Mouse (Mus musculus) cerebellum, adult 9-11 months (tissue): ENCODE measurements around the gene Srp54c.
"Not testable (repeated sequence)": the region's sequence is repeated elsewhere in the genome, so short reads cannot be mapped to it uniquely, and the experiment has no call there.

Experiments
- DNase-seq: peaks from one replicate; pipeline ENCODE4 v3.0.0; 2022

The Srp54c gene

DNA sequence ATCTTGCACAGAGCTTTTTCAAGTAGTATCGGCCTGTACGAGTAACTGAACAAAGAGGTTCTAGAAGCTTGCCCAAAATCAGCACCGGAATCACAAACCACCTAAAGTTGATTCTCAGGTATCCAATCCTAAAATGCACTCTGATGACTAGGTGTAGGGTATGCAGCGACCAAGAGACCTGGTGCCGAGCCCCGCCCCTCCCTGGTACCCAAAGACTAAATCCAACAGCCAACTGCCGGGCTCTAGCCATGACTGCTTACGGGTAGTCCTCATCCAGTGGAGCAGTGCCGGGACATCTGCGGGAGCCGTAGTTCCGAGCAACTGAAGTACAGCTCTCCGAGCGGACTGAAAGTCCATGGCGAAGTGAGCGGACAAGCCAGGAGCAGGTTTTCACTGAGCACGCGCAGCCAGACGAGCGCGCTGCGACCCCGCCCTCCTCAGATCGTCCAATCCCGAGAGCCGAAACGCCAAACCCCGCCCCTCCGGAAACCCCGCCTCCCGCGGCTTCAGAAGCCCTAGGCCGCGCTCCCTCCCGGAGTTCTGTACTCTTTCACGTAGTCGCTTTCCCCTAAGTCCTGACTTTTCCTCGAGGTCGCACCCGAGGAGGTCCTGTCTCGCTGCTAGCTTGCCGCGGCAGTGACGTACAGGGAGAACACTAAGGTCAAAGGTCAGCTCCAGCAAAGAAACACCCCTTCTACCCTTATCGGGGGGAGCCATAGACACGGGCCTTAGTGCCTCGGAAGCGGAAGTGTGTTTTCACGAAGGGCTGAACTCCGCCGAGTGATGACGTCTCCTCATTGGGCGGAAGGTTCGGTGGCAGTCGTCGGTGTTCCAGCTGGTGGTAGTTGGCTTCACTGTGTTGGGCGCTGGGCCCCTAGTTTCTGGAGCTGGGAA is at the start of gene Srp54c:
Gene Srp54c, plus strand, starts transcription at position 543 of the 894 bp plus-strand sequence.
- DNase-seq, result not testable (repeated sequence)

GRCm38 (mm10) chr12:55187686-55188085 is 42.3 kb upstream of the Srp54c start:
- DNase-seq, result not testable (repeated sequence)

GRCm38 (mm10) chr12:55189127-55189526 is 40.8 kb upstream of the Srp54c start:
- DNase-seq, result not testable (repeated sequence)

DNA sequence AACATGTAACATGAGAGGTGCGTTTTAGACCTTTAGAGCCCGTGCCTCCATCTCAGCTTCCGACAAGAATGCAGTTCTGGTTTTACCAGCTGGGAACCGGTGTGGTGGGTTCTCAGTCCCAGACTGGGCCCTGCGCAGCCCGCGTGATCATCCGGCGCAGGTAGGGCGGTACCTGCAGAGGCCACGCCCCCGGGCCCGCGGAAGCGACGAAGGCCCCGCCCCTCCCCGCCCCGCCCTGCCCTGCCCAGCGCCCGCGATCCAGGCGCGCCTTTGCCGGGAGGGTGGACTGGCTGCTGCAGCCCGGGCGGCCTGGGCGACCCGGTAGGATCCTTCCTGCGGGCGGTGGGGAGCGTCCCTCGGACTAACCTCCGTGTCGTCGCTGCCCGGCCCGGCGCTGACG is 30.7 kb upstream of the Srp54c start, which contains the start of gene 1700047I17Rik2:
Gene 1700047I17Rik2, plus strand, starts transcription at position 287 of the 400 bp plus-strand sequence.
- DNase-seq, result not testable (repeated sequence)

DNA sequence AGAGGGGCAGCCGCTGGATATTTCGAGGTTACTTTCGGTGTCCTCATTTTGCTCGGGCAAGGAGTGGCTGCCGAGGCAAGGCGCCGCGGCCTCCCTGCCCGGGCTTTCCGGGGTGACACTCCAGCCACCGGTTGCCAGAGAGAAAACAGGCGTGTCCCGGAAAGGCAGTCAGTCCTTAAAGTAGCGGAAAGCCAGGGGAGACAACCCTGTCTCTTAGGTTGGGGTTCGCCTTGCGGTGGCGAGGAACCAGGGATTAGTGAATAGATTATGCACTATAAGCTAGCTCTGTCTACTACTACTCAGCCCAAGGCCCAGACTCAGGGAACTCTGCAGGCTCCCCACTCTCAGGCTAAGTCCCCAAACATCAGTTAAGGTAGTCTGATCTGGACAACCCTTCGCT is 30.2 kb upstream of the Srp54c start:
- not testable (repeated sequence) for DNase-seq

DNA sequence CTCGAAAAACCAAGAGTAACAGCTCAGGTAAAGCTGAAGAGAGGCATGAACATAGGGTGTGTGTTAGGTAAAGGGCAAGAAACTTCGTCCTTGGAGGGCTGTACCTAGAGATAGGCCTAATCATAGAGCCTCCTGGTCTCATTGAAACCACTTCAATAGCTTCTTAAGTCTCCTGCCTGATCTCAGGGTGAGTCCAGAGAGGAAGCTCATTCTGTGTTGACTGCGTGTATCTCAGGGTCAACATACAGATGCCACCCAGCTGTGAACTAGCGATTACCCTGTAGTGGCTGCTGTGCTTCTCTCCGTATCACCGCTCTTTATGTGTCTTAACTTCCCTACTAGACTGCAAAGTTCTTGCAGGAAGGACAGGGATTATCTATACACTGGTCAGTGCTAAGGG is 17.0 kb upstream of the Srp54c start:
- DNase-seq, result not testable (repeated sequence)

GRCm38 (mm10) chr12:55230520-55230861 is 523 bp downstream of the Srp54c start:
- DNase-seq, result peak; percentile 5

GRCm38 (mm10) chr12:55242243-55242642 is 12.3 kb downstream of the Srp54c start:
- DNase-seq, result not testable (repeated sequence)

GRCm38 (mm10) chr12:55261950-55262349 is 32.0 kb downstream of the Srp54c start:
- not testable (repeated sequence) for DNase-seq

- not testable (repeated sequence) for DNase-seq
Measured at GRCm38 (mm10) chr12:55263385-55263784, 33.4 kb downstream of the Srp54c start.

- no peak for DNase-seq
Measured at GRCm38 (mm10) chr12:55272243-55272642, 42.3 kb downstream of the Srp54c start.

- DNase-seq, result not testable (repeated sequence)
Measured at GRCm38 (mm10) chr12:55277583-55277982, 47.6 kb downstream of the Srp54c start.

- no peak for DNase-seq
Measured at GRCm38 (mm10) chr12:55298112-55298511, 68.1 kb downstream of the Srp54c start.

DNA sequence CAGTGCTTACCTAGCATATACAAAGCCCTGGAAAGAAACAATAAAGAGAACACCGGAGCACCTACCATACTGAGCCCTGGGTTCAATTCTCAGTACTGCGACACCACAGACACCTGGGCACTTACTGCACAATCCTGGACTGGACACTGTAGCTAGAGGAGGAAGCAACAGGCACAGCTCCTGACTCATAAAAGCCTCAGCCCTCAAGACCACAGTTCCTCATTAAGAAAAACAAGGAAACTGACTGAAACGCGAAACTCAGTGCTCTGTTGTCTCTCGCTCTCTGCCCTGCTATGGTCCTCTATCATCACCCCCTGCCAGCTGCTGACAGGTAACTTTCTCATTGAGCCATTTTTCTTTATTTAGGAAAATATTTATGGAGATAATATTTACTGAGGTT is 69.4 kb downstream of the Srp54c start, which contains the start of gene 1110008L16Rik:
Gene 1110008L16Rik, plus strand, starts transcription at position 242 of the 400 bp plus-strand sequence.
- no peak for DNase-seq

DNA sequence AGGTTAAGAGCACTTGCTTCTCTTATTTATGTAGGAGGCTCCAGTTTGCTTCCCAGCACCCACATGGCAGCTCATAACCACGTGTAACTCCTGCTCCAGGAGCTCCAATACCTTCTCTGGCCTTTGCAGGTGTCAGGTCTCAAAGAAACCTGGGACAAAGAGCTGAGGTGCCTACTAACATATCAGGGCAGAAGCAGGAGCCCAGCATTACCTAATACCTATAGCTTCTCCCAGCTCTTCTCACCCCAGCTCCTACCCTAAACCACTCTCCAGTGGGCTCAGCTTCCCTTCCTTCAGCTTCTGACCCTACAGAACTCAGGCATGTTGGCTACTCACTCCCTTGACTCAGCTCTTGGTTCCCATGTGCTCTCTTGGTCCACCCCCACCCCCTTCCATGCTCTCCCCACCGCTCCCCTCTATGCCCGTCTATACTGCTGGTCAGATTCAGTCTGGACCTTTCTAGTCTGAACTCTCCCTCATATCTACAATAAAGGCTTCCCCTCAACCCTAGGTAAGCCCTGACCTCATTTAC is 70.9 kb downstream of the Srp54c start:
- DNase-seq, result no peak

DNA sequence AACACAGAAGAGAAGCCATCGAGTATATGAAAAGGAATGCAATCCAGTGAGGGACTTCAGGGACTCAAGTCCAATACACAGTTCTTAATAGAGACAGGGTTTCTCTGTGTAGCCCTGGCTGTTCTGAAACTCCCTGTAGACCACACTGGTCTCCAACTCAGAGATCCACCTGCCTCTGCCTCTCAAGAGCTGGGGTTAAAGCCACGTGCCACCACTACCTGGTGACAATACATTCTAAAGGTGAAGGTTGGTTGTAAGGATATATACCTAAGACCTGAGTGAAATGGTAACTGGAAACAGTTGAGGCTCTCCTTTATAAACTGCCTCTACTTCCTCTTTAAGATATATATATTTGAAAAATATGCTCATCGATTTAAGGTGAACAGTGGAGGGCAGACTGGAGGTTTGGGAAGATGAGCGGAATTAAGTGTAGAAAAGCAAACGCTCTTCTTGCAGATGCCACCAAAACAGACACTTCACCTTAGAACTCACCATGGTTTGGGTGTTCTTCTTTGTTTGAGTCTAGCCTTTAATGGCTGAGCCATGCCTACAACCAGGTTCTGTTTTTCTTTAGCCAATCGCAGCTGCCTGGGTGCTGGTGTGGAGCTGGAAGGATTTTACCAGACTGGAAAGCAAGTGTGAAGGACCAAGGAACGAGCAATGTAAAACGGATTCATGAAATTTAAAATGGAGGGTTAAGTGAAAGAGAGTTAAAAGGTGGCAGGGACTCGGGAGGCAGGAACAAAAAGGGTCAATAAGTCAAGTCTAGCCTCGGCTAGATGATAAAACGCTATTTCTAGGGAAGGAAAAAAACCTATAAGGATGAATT is 71.7 kb downstream of the Srp54c start:
- DNase-seq, result peak; percentile 17

GRCm38 (mm10) chr12:55302485-55303441 is 72.8 kb downstream of the Srp54c start, which contains the start of gene Ppp2r3c:
TSS of gene Ppp2r3c (minus strand) at chr12:55302998.
- peak; percentile 90 for DNase-seq

- no peak for DNase-seq
Measured at GRCm38 (mm10) chr12:55306371-55306770, 76.4 kb downstream of the Srp54c start.

DNA sequence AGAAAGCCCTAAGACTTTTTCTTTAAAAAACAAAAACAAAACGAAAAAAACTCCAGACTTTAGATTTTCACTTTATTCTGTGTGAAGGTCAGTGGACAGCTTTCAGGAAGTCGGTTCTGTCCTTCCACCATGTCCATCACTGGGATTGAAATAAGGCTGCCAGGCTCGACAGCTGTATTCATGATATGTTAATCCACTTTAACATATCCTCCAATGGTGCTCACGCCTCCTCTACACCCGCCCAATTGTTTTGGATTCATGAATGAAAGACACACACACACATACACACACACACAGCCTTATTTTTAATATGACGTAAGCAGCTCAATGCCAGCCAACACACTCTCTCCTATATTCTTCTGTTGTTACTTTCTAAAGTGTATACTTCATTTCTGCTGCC is 77.6 kb downstream of the Srp54c start:
- no peak for DNase-seq

DNA sequence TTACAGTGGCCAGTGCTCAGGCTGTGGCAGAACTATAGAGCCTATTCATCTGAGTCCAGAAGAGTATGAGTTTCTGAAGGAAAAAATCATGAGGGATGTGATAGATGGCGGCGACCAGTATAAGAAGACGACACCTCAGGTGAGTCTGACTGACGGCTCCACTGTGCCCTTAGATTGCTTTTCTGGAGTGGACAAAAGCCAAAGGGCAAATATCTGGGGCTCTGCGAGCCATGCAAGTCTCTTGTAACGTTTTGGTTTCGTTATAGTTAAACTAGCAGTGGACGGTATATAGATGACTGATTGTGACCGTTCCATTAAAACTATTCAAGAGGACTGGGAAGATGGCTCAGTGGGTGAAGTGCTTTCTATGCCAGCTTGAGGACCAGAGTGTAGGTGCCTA is 78.8 kb downstream of the Srp54c start:
- DNase-seq, result no peak

DNA sequence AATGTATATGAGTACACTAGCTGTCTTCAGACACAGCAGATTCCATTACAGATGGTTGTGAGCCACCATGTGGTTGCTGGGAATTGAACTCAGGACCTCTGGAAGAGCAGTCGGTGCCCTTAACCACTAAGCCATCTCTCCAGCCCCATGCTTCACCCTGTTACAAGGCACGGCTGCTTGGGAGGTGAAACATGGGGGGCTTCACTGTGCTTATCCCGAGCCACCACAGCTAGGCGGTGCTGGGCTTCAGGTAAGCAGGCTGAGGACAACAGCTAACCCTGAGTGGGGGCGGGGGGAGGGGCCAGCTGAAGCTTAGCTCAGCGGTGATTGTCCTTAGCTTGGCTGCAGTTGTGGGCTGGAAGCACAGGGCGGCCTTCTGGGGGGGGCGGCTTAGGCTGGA is 79.5 kb downstream of the Srp54c start:
- no peak for DNase-seq

DNA sequence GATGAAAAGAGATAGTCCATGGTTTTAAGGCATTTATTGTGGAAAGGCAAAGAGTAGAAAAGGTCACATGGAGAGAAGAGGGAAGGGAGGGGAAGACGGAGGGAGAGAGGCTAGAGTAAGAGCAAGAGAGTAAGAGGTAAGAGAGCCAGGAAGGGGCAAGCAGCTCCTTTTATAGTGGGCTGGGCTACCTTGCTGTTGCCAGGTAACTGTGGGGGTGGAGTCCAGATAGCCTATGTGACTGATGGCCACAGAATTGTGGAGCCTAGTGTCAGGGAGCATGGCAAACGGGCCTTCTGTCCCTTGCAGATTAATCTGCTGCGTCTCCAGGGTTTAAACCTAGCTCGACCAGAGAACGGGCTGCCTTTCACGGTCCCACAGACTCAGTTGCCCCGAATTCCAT is 81.9 kb downstream of the Srp54c start:
- DNase-seq, result no peak
